Mouse (Mus musculus) neural tube, embryonic 14.5 days (tissue): Measurements from ENCODE around the gene Fam19a4. TPM values are rescaled to one million over a fixed set of nuclear protein-coding genes. Genes with fewer than 3 reads are reported as not detected.
"Not testable (repeated sequence)": the region's sequence is repeated elsewhere in the genome, so short reads cannot be mapped to it uniquely, and the experiment has no call there.

Experiments used
- ATAC-seq: fragments of 200-750 bp; cut with Nextera tagmentation; 2 replicates; pipeline ENCODE4 v1.8.0; 2017; ENCODE audit warnings: low read depth, mild to moderate bottlenecking, moderate TSS enrichment, moderate library complexity
- H3K27ac ChIP-seq: fragments of 300-500 bp; sonication (generic); 2 replicates; pipeline ENCODE4 v1.5.1; 2014; ENCODE audit warnings: low read depth, mild to moderate bottlenecking, control low read depth, low read length, moderate library complexity, mixed read lengths
- H3K27me3 ChIP-seq: fragments of 300-500 bp; sonication (generic); 2 replicates; pipeline ENCODE4 v1.6.1; 2014; ENCODE audit warnings: low read length; ENCODE audit not compliant: control insufficient read depth, insufficient read depth
- H3K36me3 ChIP-seq: fragments of 300-500 bp; sonication (generic); 2 replicates; pipeline ENCODE4 v1.6.1; 2014; ENCODE audit warnings: low read length, mixed read lengths; ENCODE audit not compliant: control insufficient read depth, insufficient read depth
- H3K4me1 ChIP-seq: fragments of 300-500 bp; sonication (generic); 2 replicates; pipeline ENCODE4 v1.6.1; 2014; ENCODE audit warnings: low read length; ENCODE audit not compliant: control insufficient read depth, insufficient read depth
- H3K4me2 ChIP-seq: fragments of 300-500 bp; sonication (generic); 2 replicates; pipeline ENCODE4 v1.6.1; 2014; ENCODE audit warnings: mild to moderate bottlenecking, low read depth, low read length, control low read depth
- H3K4me3 ChIP-seq: fragments of 300-500 bp; sonication (generic); 2 replicates; pipeline ENCODE4 v1.5.1; 2014; ENCODE audit warnings: low read depth, low read length, control low read depth, mixed read lengths
- H3K9ac ChIP-seq: fragments of 300-500 bp; sonication (generic); replicated peaks from 2 replicates; pipeline ENCODE4 v1.6.1; 2014; ENCODE audit warnings: low read depth, mild to moderate bottlenecking, control low read depth, low read length, mixed read lengths
- H3K9me3 ChIP-seq: fragments of 300-500 bp; sonication (generic); 2 replicates; pipeline ENCODE4 v1.6.1; 2016; ENCODE audit warnings: low read length; ENCODE audit not compliant: control insufficient read depth
- WGBS: fragments of 180-500 bp; shearing (Covaris S2); extraction: QIAGEN DNeasy Blood & Tissue Kit; methylation state at CpG from one replicate; pipeline ENCODE4 v1.1.7; 2014; 5-methylcytosine and 5-hydroxymethylcytosine counted together
- polyA plus RNA-seq: library from polyadenylated mRNA; unstranded; fragments of >200 nt; fragmentation: Nextera tagmentation; extraction: Ambion mirVana; gene quantifications from 2 replicates; pipeline ENCODE4 v1.2.1, GENCODE M21; 2014

The Fam19a4 gene
- polyA plus RNA-seq, 1 experiment from 2014 or later, result 0.99 TPM

GRCm38 (mm10) chr6:97005038-97005437 lies 55.2 kb downstream of the Fam19a4 start:
- WGBS, result 22% methylated on average over 11 of the region's 11 CpGs

GRCm38 (mm10) chr6:96995556-96996159 lies 64.6 kb downstream of the Fam19a4 start:
- no peak overlapping the region for H3K4me3 ChIP-seq
- no peak for ATAC-seq
- no peak overlapping the region for H3K27ac ChIP-seq
- no peaks in the 10 kb centered on the region for H3K4me1 ChIP-seq
- no peaks in the 10 kb centered on the region for H3K27me3 ChIP-seq
- H3K36me3 ChIP-seq, result no peaks in the 10 kb centered on the region
- WGBS, result 93% methylated on average over 7 of the region's 7 CpGs
- H3K9me3 ChIP-seq, result no peaks in the 10 kb centered on the region
- no peak overlapping the region for H3K4me2 ChIP-seq
- no peak overlapping the region for H3K9ac ChIP-seq

More at GRCm38 (mm10) chr6:97005038-97005437, 55.2 kb downstream of the Fam19a4 start:
- Histone ChIP-seq H3K4me3 (no peak overlapping the region), H3K4me2 (no peak overlapping the region), H3K27me3 (no peaks in the 10 kb centered on the region), H3K9me3 (no peaks in the 10 kb centered on the region), H3K27ac (no peak overlapping the region), H3K9ac (no peak overlapping the region), H3K36me3 (no peaks in the 10 kb centered on the region), H3K4me1 (no peaks in the 10 kb centered on the region)
- ATAC-seq, result no peak

GRCm38 (mm10) chr6:96991741-96992140 lies 68.5 kb downstream of the Fam19a4 start:
- Histone ChIP-seq H3K4me3 (no peak overlapping the region), H3K4me1 (no peaks in the 10 kb centered on the region), H3K4me2 (no peak overlapping the region), H3K36me3 (no peaks in the 10 kb centered on the region), H3K27me3 (no peaks in the 10 kb centered on the region), H3K9ac (no peak overlapping the region), H3K9me3 (no peaks in the 10 kb centered on the region), H3K27ac (no peak overlapping the region)
- no peak for ATAC-seq
- WGBS, result 89% methylated on average over 1 of the region's 1 CpGs

- no peak overlapping the region for H3K27ac ChIP-seq
- WGBS, result 95% methylated on average over 1 of the region's 1 CpGs
- H3K27me3 ChIP-seq, result no peaks in the 10 kb centered on the region
- no peak for ATAC-seq
- H3K9me3 ChIP-seq, result no peaks in the 10 kb centered on the region
- no peaks in the 10 kb centered on the region for H3K4me1 ChIP-seq
- H3K9ac ChIP-seq, result no peak overlapping the region
- no peak overlapping the region for H3K4me3 ChIP-seq
- no peak overlapping the region for H3K4me2 ChIP-seq
- H3K36me3 ChIP-seq, result no peaks in the 10 kb centered on the region
Measured at GRCm38 (mm10) chr6:96977537-96977936, 82.7 kb downstream of the Fam19a4 start.

- Histone ChIP-seq H3K4me2 (no peak overlapping the region), H3K4me3 (no peak overlapping the region), H3K36me3 (no peaks in the 10 kb centered on the region), H3K27me3 (no peaks in the 10 kb centered on the region), H3K27ac (no peak overlapping the region), H3K4me1 (no peaks in the 10 kb centered on the region), H3K9me3 (no peaks in the 10 kb centered on the region), H3K9ac (no peak overlapping the region)
- 68% methylated on average over 2 of the region's 2 CpGs for WGBS
- ATAC-seq, result no peak
Measured at GRCm38 (mm10) chr6:96944796-96945195, 115.4 kb downstream of the Fam19a4 start.

- 64% methylated on average over 1 of the region's 1 CpGs for WGBS
- Histone ChIP-seq H3K9me3 (no peaks in the 10 kb centered on the region), H3K4me3 (no peak overlapping the region), H3K27ac (no peak overlapping the region), H3K27me3 (no peaks in the 10 kb centered on the region), H3K9ac (no peak overlapping the region), H3K4me1 (no peaks in the 10 kb centered on the region), H3K4me2 (no peak overlapping the region), H3K36me3 (no peaks in the 10 kb centered on the region)
- ATAC-seq, result no peak
Measured at GRCm38 (mm10) chr6:96935776-96936175, 124.4 kb downstream of the Fam19a4 start.

GRCm38 (mm10) chr6:96909061-96909480 lies 151.1 kb downstream of the Fam19a4 start:
- peak overlapping the region; percentile 7; the same call in 1 of the 2 replicates for H3K27ac ChIP-seq
- H3K9ac ChIP-seq, result no peak overlapping the region
- H3K36me3 ChIP-seq, result no peaks in the 10 kb centered on the region
- no peaks in the 10 kb centered on the region for H3K9me3 ChIP-seq
- H3K4me3 ChIP-seq, result no peak overlapping the region
- WGBS, result 13% methylated on average over 8 of the region's 8 CpGs
- no peak overlapping the region for H3K4me2 ChIP-seq
- H3K27me3 ChIP-seq, result no peaks in the 10 kb centered on the region
- H3K4me1 ChIP-seq, result 0 out of 2 replicates have a peak, but pooled peaks cover 4% of the 10 kb centered on the region
- peak; percentile 94 for ATAC-seq

GRCm38 (mm10) chr6:96877105-96877504 lies 183.1 kb downstream of the Fam19a4 start:
- not testable (repeated sequence) for H3K4me2 ChIP-seq, H3K4me3 ChIP-seq, ATAC-seq, H3K9me3 ChIP-seq, H3K36me3 ChIP-seq, H3K9ac ChIP-seq, H3K27me3 ChIP-seq, H3K4me1 ChIP-seq, H3K27ac ChIP-seq
- WGBS, result 91% methylated on average over 18 of the region's 18 CpGs

- not testable (repeated sequence) for H3K36me3 ChIP-seq, H3K4me1 ChIP-seq, H3K9ac ChIP-seq, H3K9me3 ChIP-seq, H3K4me3 ChIP-seq, ATAC-seq, H3K4me2 ChIP-seq, H3K27ac ChIP-seq, H3K27me3 ChIP-seq
- WGBS, result 92% methylated on average over 13 of the region's 13 CpGs
Measured at GRCm38 (mm10) chr6:96876651-96877050, 183.6 kb downstream of the Fam19a4 start.
